Mouse (Mus musculus) CH12.LX (cell line): ENCODE data around the gene Xpo4.

Experiments
- EP300 ChIP-seq: IDR thresholded peaks from 2 replicates; pipeline ENCODE4 v1.6.1; 2011; ENCODE audit warnings: low read length, improper control_type of control experiment
- TCF12 ChIP-seq: IDR thresholded peaks from 2 replicates; pipeline ENCODE4 v1.6.1; 2014; ENCODE audit warnings: low read depth, mild to moderate bottlenecking, inconsistent platforms, low read length, improper control_type of control experiment
- USF2 ChIP-seq: conservative IDR thresholded peaks from 2 replicates; pipeline ENCODE4 v1.6.1; 2011; ENCODE audit warnings: low read depth, low read length, improper control_type of control experiment

- TF ChIP-seq EP300 (no peak), USF2 (no peak), TCF12 (no peak)
These were observed 39.8 kb upstream of the Xpo4 start for GRCm38 (mm10) chr14:57705075-57705474.
